Mouse (Mus musculus) gastrocnemius, postnatal 25 days (tissue): Measurements from ENCODE around the gene Plcb4. TPM values are rescaled to one million over a fixed set of nuclear protein-coding genes. Genes with fewer than 3 reads are reported as not detected.
A peak's percentile ranks its signal among the peaks of the same experiment; 100 is the strongest.
"Not testable (repeated sequence)": the region's sequence is repeated elsewhere in the genome, so short reads cannot be mapped to it uniquely, and the experiment has no call there.

Source experiments
- DNase-seq: peaks from one replicate; pipeline ENCODE4 v3.0.0; 2022
- total RNA-seq, 2 experiments: library from RNA; stranded (reverse); gene quantifications; 1 replicate in 1 of 2; 2 replicates in 1 of 2; pipeline ENCODE4 v1.2.3; 2021

Plcb4 gene
- total RNA-seq, 2 experiments from 2014 or later: 23.5 to 28.5 TPM

DNA sequence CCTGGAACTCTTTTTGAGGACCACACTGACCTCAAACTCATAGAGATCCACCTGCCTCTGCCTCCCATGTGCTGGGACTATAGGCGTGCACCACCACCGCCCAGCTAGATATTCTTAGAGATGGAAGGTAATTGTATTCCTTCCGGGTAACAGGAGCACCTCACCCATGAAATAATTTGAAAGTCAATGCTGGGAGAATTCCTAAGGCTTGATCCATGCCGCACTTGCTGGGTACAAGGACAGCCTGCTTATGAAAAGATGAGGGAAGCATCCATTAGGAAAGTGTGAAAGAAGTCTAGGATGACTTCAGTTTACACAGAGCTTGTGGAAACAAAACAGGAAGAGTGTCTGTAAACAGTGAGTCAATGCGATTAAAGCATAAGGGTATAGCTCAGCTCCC is 232.9 kb downstream of the Plcb4 start:
- no peak for DNase-seq

GRCm38 (mm10) chr2:135894582-135894981 is 235.8 kb downstream of the Plcb4 start:
- DNase-seq: no peak

DNA sequence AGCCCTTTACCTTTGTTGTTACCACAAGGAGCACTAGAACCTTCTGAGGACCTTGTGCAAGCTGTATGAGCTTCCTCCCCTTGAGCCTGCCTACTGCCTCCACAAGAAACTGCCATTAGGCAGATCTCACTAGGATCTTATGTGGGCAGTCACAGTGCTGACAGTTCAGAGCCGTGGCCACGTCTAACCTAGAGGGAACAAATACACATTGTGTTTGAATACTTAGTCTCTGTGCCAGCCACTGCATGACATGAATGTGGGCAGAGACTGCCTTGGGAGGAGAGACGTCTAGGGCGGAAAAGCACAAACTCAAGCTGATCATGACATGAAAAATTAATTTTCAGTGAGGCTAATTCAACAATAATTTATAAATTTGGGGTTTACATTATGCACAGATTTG is 239.2 kb downstream of the Plcb4 start:
- no peak for DNase-seq

DNA sequence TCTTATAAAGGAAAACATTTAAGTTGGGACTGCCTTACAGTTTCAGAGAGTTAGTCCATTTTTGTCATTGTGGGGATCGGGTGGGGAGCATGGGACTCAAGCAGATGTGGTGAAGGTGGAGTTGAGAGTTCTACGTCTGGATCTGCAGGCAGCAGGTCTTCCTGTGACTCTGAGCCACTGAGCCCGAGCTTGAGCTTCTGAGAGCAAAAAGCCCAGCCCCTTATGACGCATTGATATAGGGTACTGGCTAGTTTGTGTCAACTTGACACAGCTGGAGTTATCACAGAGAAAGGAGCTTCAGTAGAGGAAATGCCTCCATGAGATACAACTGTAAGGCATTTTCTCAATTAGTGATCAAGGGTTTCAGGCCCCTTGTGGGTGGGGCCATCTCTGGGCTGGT is 241.1 kb downstream of the Plcb4 start:
- not testable (repeated sequence) for DNase-seq

DNA sequence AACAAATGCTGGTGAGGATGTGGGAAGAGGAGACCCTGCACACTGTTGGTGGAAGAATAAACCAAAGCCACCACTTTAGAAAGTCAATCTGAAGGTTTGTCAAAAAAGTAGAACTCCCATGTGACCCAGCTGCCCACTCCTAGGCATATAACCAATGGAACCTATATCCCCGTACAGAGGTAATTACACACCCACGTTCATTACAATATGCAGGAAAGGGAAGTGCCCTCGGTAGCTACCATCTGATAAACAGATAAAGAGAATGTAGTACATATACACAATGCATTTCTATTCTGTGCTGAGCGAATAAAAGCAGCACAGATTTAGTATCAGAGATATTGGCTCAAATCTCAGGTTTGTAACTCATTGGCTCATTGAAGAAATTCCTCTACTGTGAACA is 242.2 kb downstream of the Plcb4 start:
- DNase-seq: no peak

DNA sequence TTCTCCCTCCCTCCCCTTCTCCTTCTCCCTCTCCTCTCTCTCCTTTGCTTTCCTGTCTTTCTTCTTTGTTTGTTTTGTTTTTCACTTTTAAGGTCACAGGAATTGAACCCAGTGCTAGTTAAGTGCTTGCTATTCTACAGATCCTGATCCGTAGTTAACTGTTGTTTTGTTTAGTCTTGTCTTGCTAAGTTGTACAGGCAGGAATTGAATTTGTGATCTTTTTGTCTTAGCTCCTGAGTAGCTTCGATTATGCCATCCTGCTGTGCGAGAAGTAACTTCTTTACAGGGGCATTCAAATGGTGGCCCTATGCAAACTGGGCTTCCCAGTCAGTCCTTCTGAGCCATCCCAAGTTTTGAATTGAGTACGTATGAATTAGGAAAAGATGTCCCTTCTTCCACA is 245.5 kb downstream of the Plcb4 start:
- DNase-seq: no peak

DNA sequence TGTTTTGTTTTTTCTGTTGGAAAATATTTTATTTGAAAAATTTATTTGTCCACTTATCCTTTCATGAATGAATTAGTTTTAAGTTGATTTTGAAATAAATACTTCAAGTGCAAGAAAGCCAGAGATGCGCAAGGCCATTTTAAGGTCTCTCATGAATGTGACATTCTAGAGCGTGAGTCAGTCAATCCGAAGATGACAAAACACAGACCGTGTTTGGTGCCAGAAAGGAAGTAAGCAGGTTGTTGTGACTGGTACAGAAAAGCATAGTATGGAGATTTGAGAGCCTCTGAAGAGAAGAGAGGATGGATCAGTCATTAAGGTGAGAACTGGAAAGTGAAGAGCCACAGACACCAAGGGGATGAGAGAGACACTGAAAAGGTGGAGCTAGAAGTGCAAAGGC is 246.0 kb downstream of the Plcb4 start:
- DNase-seq: no peak

DNA sequence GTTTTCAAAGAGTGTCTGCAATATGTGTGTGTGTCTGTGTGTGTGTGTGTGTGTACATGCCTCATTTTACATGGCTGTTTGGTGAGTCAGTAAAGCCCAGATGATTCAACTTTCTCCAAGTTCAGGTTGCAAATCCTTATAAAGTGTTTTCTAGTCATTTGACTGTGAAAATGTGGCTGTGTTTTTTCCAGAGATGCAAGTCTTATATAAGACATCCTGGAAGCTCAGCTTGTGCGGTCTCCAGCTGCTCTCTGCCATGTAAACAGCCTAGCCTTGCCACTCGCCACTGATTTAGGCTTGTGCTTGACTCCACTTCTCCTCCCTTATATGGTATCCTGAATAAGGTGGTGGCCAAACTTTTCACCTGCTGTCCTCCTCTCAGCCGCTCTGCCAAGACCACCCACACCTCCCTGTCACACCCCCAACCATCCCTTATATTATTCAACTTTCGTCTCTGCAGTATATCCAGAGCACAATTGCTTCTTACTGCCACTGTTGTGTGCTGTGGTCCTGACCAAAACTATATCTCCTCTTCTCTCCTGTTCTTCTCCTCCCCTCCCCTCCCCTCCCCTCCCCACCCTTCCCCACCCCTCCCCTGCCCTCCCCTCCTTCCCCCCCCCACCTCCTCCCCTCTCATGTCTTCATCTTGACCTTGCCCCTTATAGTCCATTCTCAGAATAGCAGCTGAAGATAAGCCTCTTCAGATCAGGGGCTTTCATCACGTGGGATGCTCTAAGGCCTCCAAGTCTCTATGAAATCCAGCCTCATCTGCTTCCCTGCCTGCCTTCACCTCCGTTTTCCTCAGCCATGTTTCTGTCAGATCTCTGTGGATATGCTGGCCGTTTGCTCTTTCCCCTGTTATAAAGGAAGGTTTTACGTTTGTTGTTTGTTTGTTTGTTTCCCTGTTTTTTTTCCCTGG is 255.8 kb downstream of the Plcb4 start:
- DNase-seq: no peak

GRCm38 (mm10) chr2:135915928-135916327 is 257.1 kb downstream of the Plcb4 start:
- no peak for DNase-seq

GRCm38 (mm10) chr2:135917000-135917399 is 258.2 kb downstream of the Plcb4 start:
- DNase-seq: no peak

GRCm38 (mm10) chr2:135918116-135918515 is 259.3 kb downstream of the Plcb4 start:
- DNase-seq: no peak

- no peak for DNase-seq
These were observed 260.8 kb downstream of the Plcb4 start for GRCm38 (mm10) chr2:135919641-135920040.

DNA sequence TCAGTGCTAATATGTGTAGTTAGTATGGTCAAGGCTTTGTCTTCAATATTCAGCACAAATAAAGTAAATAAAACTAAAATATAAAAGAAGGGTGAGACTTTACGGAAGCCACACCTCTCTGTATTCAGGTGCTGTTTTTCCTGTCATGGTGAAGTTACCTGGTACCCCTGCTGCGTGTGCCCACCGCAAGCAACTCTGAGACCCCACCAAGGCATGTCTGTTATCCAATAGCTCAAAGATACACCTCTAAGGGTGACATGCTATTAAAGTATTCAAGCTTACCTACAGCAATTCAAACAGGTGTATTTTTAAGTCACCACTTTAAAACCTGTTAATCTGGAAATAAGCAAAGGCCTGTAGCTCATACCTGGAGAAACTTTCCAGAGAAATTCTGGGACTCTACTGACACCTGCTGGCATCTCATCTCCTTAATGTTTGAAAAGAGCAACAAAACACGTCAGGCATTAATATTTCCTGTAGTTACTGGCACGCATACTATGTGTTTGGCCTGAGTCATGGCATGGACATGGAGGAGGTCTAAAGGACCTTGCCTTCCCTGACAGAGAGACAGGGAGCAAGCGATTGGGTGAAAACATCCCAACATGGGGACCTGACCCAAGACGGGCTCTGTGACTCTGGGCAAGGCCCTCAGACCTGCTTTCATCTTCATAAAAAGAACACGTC is 268.0 kb downstream of the Plcb4 start:
- peak; percentile 19 for DNase-seq

DNA sequence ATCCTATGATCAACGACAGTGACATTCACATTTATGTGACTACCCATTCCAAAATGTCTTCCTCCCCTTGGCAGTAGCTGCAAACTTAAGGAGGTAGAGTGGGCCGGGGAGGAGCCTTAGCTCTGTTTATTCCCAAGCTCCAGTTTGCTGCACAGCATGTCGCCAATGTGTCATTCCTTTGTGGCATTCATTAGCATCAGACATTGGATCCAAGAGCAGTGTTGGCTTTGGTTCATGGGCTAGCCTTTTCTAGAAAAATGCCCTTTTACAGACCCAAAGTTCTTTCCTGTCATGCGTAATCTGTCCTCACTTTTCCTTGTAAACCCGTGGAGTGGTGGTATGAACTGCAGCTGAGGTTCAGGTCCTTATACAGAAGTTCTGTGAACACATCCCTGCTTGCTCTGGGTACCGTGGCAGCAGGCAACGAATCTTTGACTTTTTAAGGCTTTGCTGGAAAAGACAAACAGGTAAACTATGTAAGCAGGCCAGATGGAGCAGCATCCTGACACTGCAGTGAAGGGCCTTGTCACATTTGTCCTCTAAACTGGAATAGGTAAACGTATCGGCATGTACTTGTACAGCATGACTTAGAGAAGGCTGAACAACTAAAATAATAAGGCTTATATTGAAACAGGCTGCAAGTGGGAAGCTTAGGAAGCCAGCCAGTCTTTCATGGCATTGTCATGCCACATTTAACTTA is 270.4 kb downstream of the Plcb4 start:
- DNase-seq: no peak

DNA sequence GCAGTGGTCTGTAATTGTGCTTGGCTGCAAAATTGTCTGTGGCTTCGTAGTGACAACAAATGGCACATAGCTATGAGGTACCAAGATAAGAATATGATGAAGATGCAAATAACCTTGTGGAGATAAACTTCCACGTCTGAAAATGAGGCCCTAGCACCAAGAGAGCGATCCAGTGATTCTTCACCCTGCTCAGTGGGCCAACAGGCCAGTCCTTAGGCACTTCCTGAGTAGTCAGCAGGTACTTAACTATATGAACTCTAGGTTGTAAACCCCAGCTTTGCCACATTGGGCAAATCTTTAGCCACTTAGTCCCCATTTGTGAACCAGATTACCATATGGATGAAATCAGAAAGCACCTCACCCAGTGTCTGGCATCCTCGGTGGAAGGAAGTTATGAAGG is 271.9 kb downstream of the Plcb4 start:
- no peak for DNase-seq

DNA sequence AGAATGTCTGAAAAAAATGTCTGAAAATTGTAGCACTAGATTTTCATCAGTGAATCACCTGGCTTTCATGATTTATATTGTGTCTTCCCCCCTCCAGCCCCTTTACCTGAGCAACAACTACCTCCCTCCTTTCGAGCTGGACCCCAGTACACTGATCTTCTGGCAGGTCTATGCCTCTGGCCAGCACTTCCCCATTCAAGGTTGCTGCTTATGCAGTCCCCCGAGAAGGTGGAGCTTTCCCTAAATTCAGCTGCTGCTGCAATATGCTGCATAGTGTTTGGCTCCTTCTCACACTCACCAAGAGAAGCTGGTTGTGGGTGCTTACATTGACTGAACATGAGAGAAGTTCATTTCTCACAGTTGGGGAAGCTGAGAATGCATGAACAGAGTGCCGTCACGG is 273.8 kb downstream of the Plcb4 start:
- no peak for DNase-seq

DNA sequence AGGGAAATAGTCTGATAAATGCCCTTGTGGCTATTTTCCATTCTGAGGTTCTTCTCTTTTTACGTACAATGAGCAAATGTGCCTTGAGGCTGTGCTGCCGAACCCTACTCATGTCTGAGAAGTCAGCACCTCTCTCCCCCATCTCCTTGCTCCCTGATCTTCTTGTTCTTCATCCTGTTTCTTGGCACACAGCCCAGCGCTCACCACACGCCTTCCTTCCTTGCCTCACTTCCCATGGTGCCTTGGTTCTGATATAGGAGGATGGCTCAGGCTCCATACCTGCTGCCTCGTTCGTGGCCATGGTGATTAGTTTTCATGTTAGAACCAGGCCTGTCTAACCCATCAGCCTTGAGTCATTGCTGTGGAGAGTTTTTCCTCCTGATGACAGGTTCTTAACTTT is 277.6 kb downstream of the Plcb4 start:
- DNase-seq: no peak

DNA sequence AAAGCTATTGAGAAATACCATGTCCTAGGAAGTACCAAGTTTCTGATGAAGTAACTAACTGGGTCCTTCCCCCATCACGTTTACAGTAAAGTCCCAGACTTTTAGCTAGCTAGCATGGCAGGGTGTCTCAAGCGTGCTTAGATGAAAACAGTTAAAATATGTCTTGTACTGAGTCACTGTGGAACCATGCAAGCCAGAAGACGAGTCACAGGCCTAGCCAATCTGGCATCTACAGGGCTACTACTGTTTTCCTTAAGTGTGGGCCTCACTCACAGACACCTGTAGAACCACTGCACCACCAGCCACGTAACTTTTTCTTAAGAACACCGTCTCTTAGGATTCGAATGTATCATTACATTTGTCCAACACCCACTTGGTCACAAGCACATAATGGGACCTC is 278.8 kb downstream of the Plcb4 start:
- DNase-seq: no peak

DNA sequence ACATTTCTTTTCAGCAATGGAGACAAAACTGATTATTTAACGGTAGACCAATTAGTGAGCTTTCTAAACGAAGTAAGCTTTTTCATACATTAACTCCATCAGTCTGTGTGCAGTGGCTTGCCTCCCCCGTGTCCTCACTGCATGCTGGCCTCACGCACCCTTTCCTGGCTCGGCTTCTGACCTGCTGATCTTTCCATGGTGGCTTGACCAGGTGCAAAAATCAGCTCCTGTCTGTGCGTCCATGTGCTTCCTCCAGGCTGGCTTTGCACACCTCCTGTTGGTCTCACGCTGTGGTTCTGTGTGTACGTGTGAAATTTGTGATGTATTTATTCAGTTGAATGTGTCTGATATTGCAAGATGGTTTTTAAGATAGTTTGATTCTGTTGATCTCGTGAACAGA is 281.1 kb downstream of the Plcb4 start:
- no peak for DNase-seq

- DNase-seq: no peak
These were observed 289.0 kb downstream of the Plcb4 start for GRCm38 (mm10) chr2:135947839-135948238.

DNA sequence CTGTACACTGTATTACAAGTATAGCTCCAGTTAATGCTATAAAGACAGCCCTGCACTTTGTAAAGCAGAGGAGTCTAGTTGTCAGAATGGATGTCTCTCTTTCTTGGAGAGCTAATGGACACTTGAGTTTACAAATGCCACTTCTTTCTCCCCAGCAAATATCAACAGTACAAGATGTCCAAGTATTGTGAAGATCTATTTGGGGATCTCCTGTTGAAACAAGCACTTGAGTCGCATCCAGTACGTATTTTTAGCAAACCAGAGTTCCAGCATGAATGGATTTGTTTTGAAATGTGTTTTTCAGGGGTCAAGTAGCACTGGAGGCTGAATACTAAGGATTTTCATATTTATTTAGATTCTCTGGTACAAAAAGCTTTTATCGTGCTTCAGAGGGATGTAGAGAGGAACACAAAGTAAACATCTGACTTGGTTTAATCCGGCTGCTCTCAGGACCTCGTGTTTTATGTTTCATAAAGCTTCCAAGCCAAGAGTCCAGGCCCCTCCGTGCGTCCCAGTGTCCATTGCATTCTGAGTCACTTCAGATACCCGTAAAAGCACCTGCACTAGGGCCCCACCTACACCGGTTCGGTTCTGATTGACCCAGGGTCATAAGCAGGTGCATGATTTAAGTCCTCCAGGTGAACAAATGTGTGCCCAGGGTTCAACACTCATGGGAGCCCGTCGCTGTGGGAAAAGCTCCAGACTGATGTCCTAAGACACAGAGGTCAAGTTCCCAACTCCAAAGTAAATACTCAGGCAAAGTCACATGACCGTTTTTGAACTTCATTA is 296.1 kb downstream of the Plcb4 start:
- DNase-seq: no peak

DNA sequence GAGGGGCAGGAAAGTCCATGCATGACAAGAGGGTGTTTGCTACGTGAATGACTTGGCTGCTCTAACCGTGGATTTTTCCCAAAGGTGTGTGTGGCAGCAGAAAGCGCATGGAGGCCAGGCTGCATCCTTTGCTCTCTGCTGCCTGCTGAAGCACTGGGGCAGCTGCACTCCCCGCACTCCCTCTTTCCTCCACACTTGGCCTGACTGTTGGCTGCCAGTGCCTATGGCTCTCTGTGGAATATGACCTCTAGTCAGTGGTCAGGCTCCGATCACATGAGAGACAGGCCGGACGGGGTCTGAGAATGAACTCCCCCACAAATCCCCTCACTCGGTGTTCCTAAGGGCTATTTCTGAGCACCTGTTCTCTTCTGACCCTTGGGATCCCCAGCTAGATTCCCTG is 297.0 kb downstream of the Plcb4 start:
- no peak for DNase-seq
